Mouse (Mus musculus) cerebellum, adult 2 months (tissue): ENCODE measurements at regions not wholly inside any gene's neighbourhood (a gene's known extent, or its start where the extent isn't known, plus 50 kb on each side); places are given as distances from the start of the nearest gene placed in this dataset.
A peak's percentile ranks its signal among the peaks of the same experiment; 100 is the strongest.

Source experiments
- DNase-seq, 2 experiments: peaks; one replicate each; pipeline ENCODE4 v3.0.0; 2021
- H3K27ac ChIP-seq: fragments of 200-500 bp; 2 replicates; pipeline ENCODE4 v1.5.1; 2012; ENCODE audit warnings: low read length, control low read depth, inconsistent platforms; ENCODE audit not compliant: insufficient read depth
- H3K27me3 ChIP-seq: fragments of 200-500 bp; 2 replicates; pipeline ENCODE4 v1.6.1; 2012; ENCODE audit warnings: inconsistent platforms, mild to moderate bottlenecking, low read length, moderate library complexity; ENCODE audit not compliant: control insufficient read depth, insufficient read depth
- H3K4me1 ChIP-seq: fragments of 200-500 bp; 2 replicates; pipeline ENCODE4 v1.6.1; 2011; ENCODE audit warnings: low read length; ENCODE audit not compliant: control insufficient read depth, insufficient read depth
- H3K4me3 ChIP-seq: fragments of 200-500 bp; replicated peaks from 2 replicates; pipeline ENCODE3; 2011; ENCODE audit warnings: mild to moderate bottlenecking, low read depth, low read length, control low read depth; ENCODE audit not compliant: insufficient read depth
- CTCF ChIP-seq: fragments of 200-500 bp; IDR thresholded peaks from 2 replicates; pipeline ENCODE4 v1.5.1; 2011; ENCODE audit warnings: low read depth, mild to moderate bottlenecking, control low read depth, low read length, moderate library complexity, borderline replicate concordance; ENCODE audit not compliant: insufficient read depth
- POLR2A ChIP-seq: fragments of 200-500 bp; IDR thresholded peaks from 2 replicates; pipeline ENCODE4 v1.6.1; 2011; ENCODE audit warnings: low read length, control low read depth, borderline replicate concordance; ENCODE audit not compliant: insufficient read depth
- WGBS: fragments of 180-500 bp; shearing (Covaris S2); methylation state at CpG from one replicate; pipeline ENCODE4 v1.1.7; 2018; 5-methylcytosine and 5-hydroxymethylcytosine counted together

- TF ChIP-seq POLR2A (no peak), CTCF (no peak)
- Histone ChIP-seq H3K4me3 (no peak overlapping the region), H3K27ac (no peak overlapping the region), H3K4me1 (no peaks in the 10 kb centered on the region), H3K27me3 (no peaks in the 10 kb centered on the region)
- no peak for DNase-seq
- WGBS: 38% methylated on average over 7 of the region's 7 CpGs
Observed at GRCm38 (mm10) chr7:69572626-69573394, 793.7 kb downstream of the Nr2f2 start.

- no peak overlapping the region for H3K4me3 ChIP-seq
- 9% methylated on average over 4 of the region's 4 CpGs for WGBS
- H3K27me3 ChIP-seq: no peaks in the 10 kb centered on the region
- H3K4me1 ChIP-seq: no peaks in the 10 kb centered on the region
- DNase-seq: peak in 1 of 2 experiments; percentile 17
- no peak overlapping the region for H3K27ac ChIP-seq
- TF ChIP-seq POLR2A (no peak), CTCF (no peak)
Observed at GRCm38 (mm10) chr7:69566949-69567348, 799.6 kb downstream of the Nr2f2 start.

- 82% methylated on average over 2 of the region's 2 CpGs for WGBS
- TF ChIP-seq CTCF (no peak), POLR2A (no peak)
- Histone ChIP-seq H3K27me3 (no peaks in the 10 kb centered on the region), H3K27ac (no peak overlapping the region), H3K4me1 (no peaks in the 10 kb centered on the region), H3K4me3 (no peak overlapping the region)
- no peak for DNase-seq
Observed at GRCm38 (mm10) chr7:69564432-69564831, 802.1 kb downstream of the Nr2f2 start.

- H3K4me3 ChIP-seq: no peak overlapping the region
Observed at GRCm38 (mm10) chr7:69554776-69555175, 805.7 kb upstream of the Arrdc4 start.

GRCm38 (mm10) chr7:69553981-69554380 is 804.9 kb upstream of the Arrdc4 start:
- H3K27ac ChIP-seq: no peak overlapping the region
- TF ChIP-seq CTCF (no peak), POLR2A (no peak)
- no peaks in the 10 kb centered on the region for H3K4me1 ChIP-seq
- no peaks in the 10 kb centered on the region for H3K27me3 ChIP-seq
- 73% methylated on average over 6 of the region's 6 CpGs for WGBS
- no peak overlapping the region for H3K4me3 ChIP-seq
- DNase-seq: no peak

More at GRCm38 (mm10) chr7:69554776-69555175, 805.7 kb upstream of the Arrdc4 start:
- H3K27ac ChIP-seq: no peak overlapping the region
- no peaks in the 10 kb centered on the region for H3K4me1 ChIP-seq
- no peak for TF ChIP-seq POLR2A
- no peak for TF ChIP-seq CTCF
- 47% methylated on average over 8 of the region's 8 CpGs for WGBS
- no peaks in the 10 kb centered on the region for H3K27me3 ChIP-seq
- no peak for DNase-seq

GRCm38 (mm10) chr7:69536072-69536471 is 787.0 kb upstream of the Arrdc4 start:
- Histone ChIP-seq H3K4me3 (no peak overlapping the region), H3K4me1 (no peaks in the 10 kb centered on the region), H3K27ac (no peak overlapping the region), H3K27me3 (no peaks in the 10 kb centered on the region)
- 82% methylated on average over 1 of the region's 1 CpGs for WGBS
- no peak for DNase-seq
- TF ChIP-seq CTCF: no peak
- no peak for TF ChIP-seq POLR2A

GRCm38 (mm10) chr7:69513966-69514365 is 764.9 kb upstream of the Arrdc4 start:
- Histone ChIP-seq H3K4me3 (no peak overlapping the region), H3K27me3 (no peaks in the 10 kb centered on the region), H3K4me1 (no peaks in the 10 kb centered on the region), H3K27ac (no peak overlapping the region)
- no peak for TF ChIP-seq CTCF
- no peak for TF ChIP-seq POLR2A
- DNase-seq: no peak
- 90% methylated on average over 2 of the region's 2 CpGs for WGBS

- Histone ChIP-seq H3K27ac (no peak overlapping the region), H3K4me3 (no peak overlapping the region), H3K4me1 (no peaks in the 10 kb centered on the region), H3K27me3 (no peaks in the 10 kb centered on the region)
- 75% methylated on average over 8 of the region's 8 CpGs for WGBS
- no peak for TF ChIP-seq CTCF
- no peak for TF ChIP-seq POLR2A
- DNase-seq: no peak
Observed at GRCm38 (mm10) chr7:69510389-69510788, 761.3 kb upstream of the Arrdc4 start.
